Mouse (Mus musculus): Measurements from ENCODE around the gene Slc9a1. TPM values are rescaled to one million over a fixed set of nuclear protein-coding genes. Genes with fewer than 3 reads are reported as not detected.

Slc9a1 gene
- polyA plus RNA-seq, 1 experiment from 2014 or later, result 6.9 TPM

- Histone ChIP-seq H3K4me1 (ENCODE audit: control insufficient read depth, insufficient read depth, low read length) (peaks cover 22% of the 10 kb centered on the region), H3K4me2 (ENCODE audit: low read depth) (no peak overlapping the region), H3K27me3 (ENCODE audit: control insufficient read depth, insufficient read depth, low read length) (no peaks in the 10 kb centered on the region), H3K36me3 (ENCODE audit: control insufficient read depth, insufficient read depth, low read length) (no peaks in the 10 kb centered on the region), H3K4me3 (ENCODE audit: low read depth, low read length) (no peak overlapping the region), H3K27ac (ENCODE audit: low read depth, low read length) (no peak overlapping the region), H3K9ac (ENCODE audit: low read length) (no peak overlapping the region), H3K9me3 (ENCODE audit: control insufficient read depth, low read length) (no peaks in the 10 kb centered on the region)
- ATAC-seq (ENCODE audit: insufficient read depth, low FRiP score, low TSS enrichment) (no peak), DNase-seq (ENCODE audit: low spot score) (no peak)
- WGBS, result 63% methylated on average over 6 of the region's 6 CpGs
Observed at GRCm38 (mm10) chr4:133380532-133380931, 11.0 kb downstream of the Slc9a1 start.

GRCm38 (mm10) chr4:133381141-133381540 lies 11.6 kb downstream of the Slc9a1 start:
- Histone ChIP-seq H3K4me3 (ENCODE audit: low read depth, low read length) (no peak overlapping the region), H3K27ac (ENCODE audit: low read depth, low read length) (no peak overlapping the region), H3K9me3 (ENCODE audit: control insufficient read depth, low read length) (no peaks in the 10 kb centered on the region), H3K4me1 (ENCODE audit: control insufficient read depth, insufficient read depth, low read length) (peaks cover 18% of the 10 kb centered on the region), H3K36me3 (ENCODE audit: control insufficient read depth, insufficient read depth, low read length) (no peaks in the 10 kb centered on the region), H3K27me3 (ENCODE audit: control insufficient read depth, insufficient read depth, low read length) (no peaks in the 10 kb centered on the region), H3K9ac (ENCODE audit: low read length) (no peak overlapping the region), H3K4me2 (ENCODE audit: low read depth) (no peak overlapping the region)
- WGBS, result 81% methylated on average over 8 of the region's 8 CpGs
- ATAC-seq (ENCODE audit: insufficient read depth, low FRiP score, low TSS enrichment), result no peak
- no peak for DNase-seq (ENCODE audit: low spot score)

DNA sequence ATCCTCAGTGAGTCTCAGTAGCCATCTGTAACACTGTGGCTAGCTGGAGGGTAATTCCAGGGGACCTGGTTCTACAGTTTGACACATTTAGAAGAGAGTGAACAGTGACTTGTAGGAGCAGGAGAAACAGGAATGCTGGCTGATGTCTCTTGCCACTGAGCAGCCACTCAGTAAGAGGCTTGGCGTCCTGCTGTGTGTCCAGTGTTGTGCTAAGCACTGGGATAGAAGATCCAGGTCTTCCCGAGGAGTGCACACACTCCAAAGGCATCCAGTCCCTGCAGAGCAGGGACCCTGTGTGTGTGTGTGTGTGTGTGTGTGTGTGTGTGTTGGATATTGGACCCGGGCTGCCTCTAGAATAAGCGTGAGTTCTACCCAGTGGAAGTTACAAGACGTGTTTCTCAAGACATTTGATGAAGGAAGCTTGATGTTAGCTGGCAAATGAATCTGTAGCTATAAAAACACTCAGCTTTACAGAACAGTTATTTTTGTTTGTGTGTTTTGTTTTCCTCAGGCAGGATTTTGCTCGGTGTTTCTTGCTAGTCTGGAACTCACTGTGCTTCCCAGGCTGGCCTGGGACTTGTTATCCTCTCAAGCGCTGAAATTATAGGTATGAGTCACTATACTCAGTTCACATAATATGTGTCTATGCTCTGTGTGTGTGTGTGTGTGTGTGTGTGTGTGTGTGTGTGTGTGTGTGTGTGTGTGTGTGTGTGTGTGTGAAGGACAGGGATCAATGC lies 16.7 kb downstream of the Slc9a1 start:
- Histone ChIP-seq H3K36me3 (ENCODE audit: control insufficient read depth, insufficient read depth, low read length) (no peaks in the 10 kb centered on the region; the same call in 1 of the 2 replicates), H3K4me3 (ENCODE audit: low read depth, low read length) (no peak overlapping the region), H3K9me3 (ENCODE audit: control insufficient read depth, low read length) (no peaks in the 10 kb centered on the region), H3K27me3 (ENCODE audit: control insufficient read depth, insufficient read depth, low read length) (no peaks in the 10 kb centered on the region), H3K9ac (ENCODE audit: low read length) (no peak overlapping the region), H3K4me2 (ENCODE audit: low read depth) (no peak overlapping the region), H3K27ac (ENCODE audit: low read depth, low read length) (no peak overlapping the region), H3K4me1 (ENCODE audit: control insufficient read depth, insufficient read depth, low read length) (peaks cover 2% of the 10 kb centered on the region; the same call in 1 of the 2 replicates)
- DNase-seq (ENCODE audit: low spot score), result no peak
- no peak for ATAC-seq (ENCODE audit: insufficient read depth, low FRiP score, low TSS enrichment)
- WGBS, result 74% methylated on average over 7 of the region's 7 CpGs

DNA sequence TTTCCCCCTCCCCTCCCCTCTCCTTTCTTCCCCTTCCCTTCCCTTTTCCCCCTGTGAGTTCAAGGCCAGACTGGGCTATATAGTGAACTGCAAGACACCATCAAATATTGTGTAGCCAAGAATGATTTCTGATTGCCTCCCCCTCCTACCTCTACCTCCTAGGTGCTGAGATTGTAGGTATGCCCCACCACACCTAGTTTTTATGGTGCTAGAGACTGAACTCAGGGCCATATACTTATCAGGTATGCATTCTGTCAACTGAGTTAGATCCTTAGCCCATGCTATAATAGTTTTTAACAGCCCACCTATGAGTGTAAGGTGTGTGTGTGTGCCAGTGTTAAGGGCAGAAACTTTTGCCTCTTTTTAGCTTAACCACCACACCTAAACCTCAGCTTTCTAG lies 17.5 kb downstream of the Slc9a1 start:
- Histone ChIP-seq H3K36me3 (ENCODE audit: control insufficient read depth, insufficient read depth, low read length) (no peaks in the 10 kb centered on the region; the same call in 1 of the 2 replicates), H3K4me2 (ENCODE audit: low read depth) (no peak overlapping the region), H3K27me3 (ENCODE audit: control insufficient read depth, insufficient read depth, low read length) (no peaks in the 10 kb centered on the region), H3K4me3 (ENCODE audit: low read depth, low read length) (no peak overlapping the region), H3K27ac (ENCODE audit: low read depth, low read length) (no peak overlapping the region), H3K9ac (ENCODE audit: low read length) (no peak overlapping the region), H3K9me3 (ENCODE audit: control insufficient read depth, low read length) (no peaks in the 10 kb centered on the region), H3K4me1 (ENCODE audit: control insufficient read depth, insufficient read depth, low read length) (peaks cover 2% of the 10 kb centered on the region; the same call in 1 of the 2 replicates)
- ATAC-seq (ENCODE audit: insufficient read depth, low FRiP score, low TSS enrichment), result no peak
- no peak for DNase-seq (ENCODE audit: low spot score)

- H3K9ac ChIP-seq (ENCODE audit: low read length), result no peak overlapping the region
- no peaks in the 10 kb centered on the region; the same call in 1 of the 2 replicates for H3K36me3 ChIP-seq (ENCODE audit: control insufficient read depth, insufficient read depth, low read length)
- ATAC-seq (ENCODE audit: insufficient read depth, low FRiP score, low TSS enrichment) (no peak), DNase-seq (ENCODE audit: low spot score) (no peak)
- no peaks in the 10 kb centered on the region for H3K9me3 ChIP-seq (ENCODE audit: control insufficient read depth, low read length)
- H3K4me2 ChIP-seq (ENCODE audit: low read depth), result no peak overlapping the region
- no peaks in the 10 kb centered on the region for H3K27me3 ChIP-seq (ENCODE audit: control insufficient read depth, insufficient read depth, low read length)
- 91% methylated on average over 16 of the region's 16 CpGs for WGBS
- H3K4me3 ChIP-seq (ENCODE audit: low read depth, low read length), result no peak overlapping the region
- no peak overlapping the region for H3K27ac ChIP-seq (ENCODE audit: low read depth, low read length)
- peaks cover 2% of the 10 kb centered on the region; the same call in 1 of the 2 replicates for H3K4me1 ChIP-seq (ENCODE audit: control insufficient read depth, insufficient read depth, low read length)
Observed at GRCm38 (mm10) chr4:133388781-133389552, 19.5 kb downstream of the Slc9a1 start.

- Histone ChIP-seq H3K4me2 (ENCODE audit: low read depth) (no peak overlapping the region), H3K27ac (ENCODE audit: low read depth, low read length) (no peak overlapping the region), H3K9ac (ENCODE audit: low read length) (no peak overlapping the region), H3K4me3 (ENCODE audit: low read depth, low read length) (no peak overlapping the region), H3K4me1 (ENCODE audit: control insufficient read depth, insufficient read depth, low read length) (peaks cover 2% of the 10 kb centered on the region; the same call in 1 of the 2 replicates), H3K36me3 (ENCODE audit: control insufficient read depth, insufficient read depth, low read length) (no peaks in the 10 kb centered on the region; the same call in 1 of the 2 replicates), H3K27me3 (ENCODE audit: control insufficient read depth, insufficient read depth, low read length) (no peaks in the 10 kb centered on the region), H3K9me3 (ENCODE audit: control insufficient read depth, low read length) (no peaks in the 10 kb centered on the region)
- 85% methylated on average over 2 of the region's 2 CpGs for WGBS
- ATAC-seq (ENCODE audit: insufficient read depth, low FRiP score, low TSS enrichment), result no peak
- DNase-seq (ENCODE audit: low spot score), result no peak
Observed at GRCm38 (mm10) chr4:133390042-133390441, 20.5 kb downstream of the Slc9a1 start.

- no peak for ATAC-seq (ENCODE audit: insufficient read depth, low FRiP score, low TSS enrichment)
- DNase-seq (ENCODE audit: low spot score), result no peak
- 92% methylated on average over 6 of the region's 6 CpGs for whole genome bisulfite sequencing
- Histone ChIP-seq H3K4me3 (ENCODE audit: low read depth, low read length) (no peak overlapping the region), H3K4me1 (ENCODE audit: control insufficient read depth, insufficient read depth, low read length) (peaks cover 2% of the 10 kb centered on the region; the same call in 1 of the 2 replicates), H3K9ac (ENCODE audit: low read length) (no peak overlapping the region), H3K9me3 (ENCODE audit: control insufficient read depth, low read length) (no peaks in the 10 kb centered on the region), H3K27me3 (ENCODE audit: control insufficient read depth, insufficient read depth, low read length) (no peaks in the 10 kb centered on the region), H3K36me3 (ENCODE audit: control insufficient read depth, insufficient read depth, low read length) (no peaks in the 10 kb centered on the region; the same call in 1 of the 2 replicates), H3K4me2 (ENCODE audit: low read depth) (no peak overlapping the region), H3K27ac (ENCODE audit: low read depth, low read length) (no peak overlapping the region)
Observed at GRCm38 (mm10) chr4:133390585-133390984, 21.1 kb downstream of the Slc9a1 start.

DNA sequence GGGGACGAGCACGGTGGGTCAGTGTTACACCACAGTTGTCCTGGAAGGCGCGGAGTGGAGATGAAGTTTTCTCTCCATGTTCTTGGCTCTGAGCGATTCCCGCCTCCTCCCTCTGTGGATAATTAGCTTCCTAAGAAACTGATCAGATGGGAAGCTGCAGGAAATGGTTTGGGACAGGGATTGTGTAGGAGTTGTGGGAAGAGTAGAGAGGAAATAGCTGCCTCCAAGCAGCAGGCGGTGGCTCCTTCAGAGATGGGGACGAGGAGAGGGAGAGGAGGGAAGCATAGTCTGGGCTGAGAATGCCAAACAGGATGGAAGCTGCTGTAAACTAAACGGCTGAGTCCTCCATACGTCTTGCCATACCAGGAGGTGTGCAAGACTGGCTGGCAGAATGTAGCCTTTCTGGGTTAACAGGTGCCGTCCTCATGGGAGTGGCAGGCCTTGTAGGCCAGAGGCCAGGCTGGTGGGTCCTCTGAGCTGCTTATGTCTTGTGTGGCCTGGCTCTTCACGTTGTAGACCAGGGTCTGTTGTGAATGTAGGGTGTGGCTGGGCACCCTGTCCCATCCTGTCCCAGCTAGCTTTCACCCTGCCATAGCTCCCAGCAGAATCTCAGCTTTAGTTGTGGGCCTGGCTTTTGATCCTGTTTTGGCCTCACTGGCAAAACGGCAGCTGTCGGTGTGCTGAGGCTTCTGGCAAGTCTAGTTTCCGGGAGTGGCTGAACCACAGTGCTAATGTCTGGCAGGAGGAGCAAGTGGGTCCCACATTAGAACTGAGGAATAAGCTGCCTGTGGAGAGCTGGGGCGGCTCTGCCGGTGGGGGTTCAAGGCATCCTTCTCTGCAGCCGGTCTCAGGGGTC lies 21.9 kb downstream of the Slc9a1 start:
- no peak for ATAC-seq (ENCODE audit: insufficient read depth, low FRiP score, low TSS enrichment)
- Histone ChIP-seq H3K9me3 (ENCODE audit: control insufficient read depth, low read length) (no peaks in the 10 kb centered on the region), H3K4me1 (ENCODE audit: control insufficient read depth, insufficient read depth, low read length) (peaks cover 2% of the 10 kb centered on the region; the same call in 1 of the 2 replicates), H3K9ac (ENCODE audit: low read length) (no peak overlapping the region), H3K27ac (ENCODE audit: low read depth, low read length) (no peak overlapping the region), H3K4me3 (ENCODE audit: low read depth, low read length) (no peak overlapping the region), H3K4me2 (ENCODE audit: low read depth) (no peak overlapping the region), H3K27me3 (ENCODE audit: control insufficient read depth, insufficient read depth, low read length) (no peaks in the 10 kb centered on the region), H3K36me3 (ENCODE audit: control insufficient read depth, insufficient read depth, low read length) (no peaks in the 10 kb centered on the region; the same call in 1 of the 2 replicates)
- DNase-seq (ENCODE audit: low spot score), result no peak
- WGBS, result 87% methylated on average over 18 of the region's 18 CpGs
